Mouse (Mus musculus) spleen, adult 2 months (tissue): ENCODE measurements around the gene Fam189a2.

Experiments
- CTCF ChIP-seq: fragments of 200-500 bp; IDR thresholded peaks from 2 replicates; pipeline ENCODE4 v1.5.1; 2011; ENCODE audit warnings: mild to moderate bottlenecking, inconsistent platforms; ENCODE audit not compliant: insufficient read depth, insufficient read length, insufficient replicate concordance; ENCODE audit errors: extremely low read depth
- POLR2A ChIP-seq: fragments of 200-500 bp; IDR thresholded peaks from 2 replicates; pipeline ENCODE4 v1.6.1; 2011; ENCODE audit warnings: low read depth, low read length, inconsistent platforms

- TF ChIP-seq CTCF (no peak), POLR2A (no peak)
Observed at GRCm38 (mm10) chr19:23946026-23946685, 84.7 kb downstream of the Fam189a2 start.
